Mouse (Mus musculus) NIH3T3 (cell line): Measurements from ENCODE around the gene Trio.

Source experiments
- DNase-seq: peaks from one replicate; pipeline ENCODE4 v3.0.0-alpha.2; 2012; ENCODE audit warnings: low read depth

Gene Trio

GRCm38 (mm10) chr15:27876327-27876726 is 149.3 kb downstream of the Trio start:
- DNase-seq: no peak

- DNase-seq: no peak
Measured at GRCm38 (mm10) chr15:27875753-27876152, 149.9 kb downstream of the Trio start.

GRCm38 (mm10) chr15:27873747-27874320 is 151.8 kb downstream of the Trio start:
- DNase-seq: no peak

GRCm38 (mm10) chr15:27872286-27872685 is 153.4 kb downstream of the Trio start:
- DNase-seq: no peak

GRCm38 (mm10) chr15:27871708-27872107 is 153.9 kb downstream of the Trio start:
- no peak for DNase-seq

- no peak for DNase-seq
Measured at GRCm38 (mm10) chr15:27871260-27871659, 154.4 kb downstream of the Trio start.

GRCm38 (mm10) chr15:27869001-27869400 is 156.6 kb downstream of the Trio start:
- no peak for DNase-seq

GRCm38 (mm10) chr15:27867831-27868230 is 157.8 kb downstream of the Trio start:
- no peak for DNase-seq

- no peak for DNase-seq
Measured at GRCm38 (mm10) chr15:27866471-27866870, 159.2 kb downstream of the Trio start.

GRCm38 (mm10) chr15:27866053-27866452 is 159.6 kb downstream of the Trio start:
- no peak for DNase-seq

GRCm38 (mm10) chr15:27864397-27864796 is 161.3 kb downstream of the Trio start:
- no peak for DNase-seq

GRCm38 (mm10) chr15:27862949-27863348 is 162.7 kb downstream of the Trio start:
- DNase-seq: no peak

- DNase-seq: no peak
Measured at GRCm38 (mm10) chr15:27860439-27860838, 165.2 kb downstream of the Trio start.

GRCm38 (mm10) chr15:27859590-27859989 is 166.1 kb downstream of the Trio start:
- peak; percentile 11 for DNase-seq

- DNase-seq: no peak
Measured at GRCm38 (mm10) chr15:27859115-27859514, 166.5 kb downstream of the Trio start.

- DNase-seq: no peak
Measured at GRCm38 (mm10) chr15:27858179-27858819, 167.3 kb downstream of the Trio start.

GRCm38 (mm10) chr15:27857242-27857641 is 168.4 kb downstream of the Trio start:
- DNase-seq: no peak

- DNase-seq: no peak
Measured at GRCm38 (mm10) chr15:27856050-27856787, 169.4 kb downstream of the Trio start.

GRCm38 (mm10) chr15:27851312-27851711 is 174.3 kb downstream of the Trio start:
- peak; percentile 86 for DNase-seq

GRCm38 (mm10) chr15:27850904-27851303 is 174.7 kb downstream of the Trio start:
- peak; percentile 69 for DNase-seq

GRCm38 (mm10) chr15:27849910-27850309 is 175.7 kb downstream of the Trio start:
- peak; percentile 83 for DNase-seq

GRCm38 (mm10) chr15:27841696-27842095 is 184.0 kb downstream of the Trio start:
- DNase-seq: no peak

- no peak for DNase-seq
Measured at GRCm38 (mm10) chr15:27840579-27840978, 185.1 kb downstream of the Trio start.
